Mouse (Mus musculus): ENCODE measurements at regions not wholly inside any gene's neighbourhood (a gene's known extent, or its start where the extent isn't known, plus 50 kb on each side); places are given as distances from the start of the nearest gene placed in this dataset.
"Not testable (repeated sequence)": the region's sequence is repeated elsewhere in the genome, so short reads cannot be mapped to it uniquely, and the experiment has no call there.

DNA sequence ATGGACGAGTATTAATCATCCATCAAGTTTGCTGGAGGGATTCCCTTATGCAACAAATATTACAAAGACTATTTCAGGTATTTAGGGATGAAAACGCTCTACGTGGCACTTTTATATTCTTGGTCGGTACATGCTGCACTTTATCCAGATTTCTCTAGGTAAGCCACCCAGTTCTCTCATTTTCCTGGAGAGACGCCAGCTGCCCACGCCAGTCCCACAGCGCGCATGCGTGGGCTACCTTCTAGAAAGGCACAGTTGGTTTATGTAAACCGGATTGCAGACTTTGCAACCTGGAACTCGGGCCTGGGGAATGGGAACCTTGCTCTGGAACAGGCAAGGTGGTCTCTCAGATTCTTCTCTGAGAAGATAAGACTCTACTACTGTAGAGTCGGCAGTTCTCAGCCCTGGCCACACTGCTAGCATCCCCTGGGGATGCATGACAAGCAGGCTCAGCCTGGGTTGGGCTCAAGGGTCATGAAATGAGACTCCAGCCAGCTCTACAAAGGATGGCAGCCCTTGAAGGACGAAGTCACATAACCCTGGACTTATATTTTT lies 265.0 kb downstream of the Etnk1 start:
- no peak for DNase-seq (ENCODE audit: low read depth, low spot score)

DNA sequence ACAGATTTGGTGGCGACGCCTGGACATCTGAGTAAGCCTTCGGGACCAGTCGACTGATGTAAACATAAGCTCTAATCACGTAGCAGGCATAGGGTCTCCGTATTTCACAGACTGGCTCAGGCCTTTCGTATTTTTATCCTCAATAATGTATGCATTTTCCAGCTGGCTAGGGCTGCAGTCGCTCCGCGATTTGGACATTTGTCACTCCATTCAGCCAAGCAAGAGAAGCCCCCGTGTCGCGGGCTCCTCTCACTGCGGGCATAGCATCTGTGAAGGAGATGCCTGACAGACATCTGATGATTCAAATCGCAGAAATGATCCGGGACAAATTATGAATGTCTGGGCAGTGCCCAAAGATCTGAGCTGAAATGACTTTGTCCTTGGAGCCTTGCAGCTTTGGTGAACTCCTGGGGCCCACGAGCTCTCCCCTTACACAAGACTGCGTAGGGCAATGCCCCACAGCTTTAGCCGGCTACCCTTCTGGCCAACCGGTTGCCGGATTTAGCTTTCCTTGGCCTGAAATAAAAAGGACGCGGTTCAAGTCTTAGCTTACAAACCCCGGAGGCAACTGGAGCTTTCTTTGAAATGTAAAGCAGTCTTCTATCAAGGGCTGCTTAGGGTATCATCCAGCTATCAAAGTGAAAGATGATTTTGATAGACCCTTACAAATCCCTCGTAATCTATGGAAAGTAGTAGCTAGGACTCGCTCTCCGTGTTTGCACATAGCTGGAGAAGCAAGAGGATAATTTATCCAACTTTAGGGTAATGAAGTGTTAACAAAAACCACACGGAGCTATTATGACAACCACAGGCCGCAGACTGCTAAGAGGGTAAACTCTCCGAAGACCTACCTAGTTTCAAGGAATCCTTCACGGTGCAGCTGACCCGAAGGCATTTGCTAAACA lies 270.6 kb downstream of the Etnk1 start:
- DNase-seq (ENCODE audit: low read depth, low spot score), result no peak

DNA sequence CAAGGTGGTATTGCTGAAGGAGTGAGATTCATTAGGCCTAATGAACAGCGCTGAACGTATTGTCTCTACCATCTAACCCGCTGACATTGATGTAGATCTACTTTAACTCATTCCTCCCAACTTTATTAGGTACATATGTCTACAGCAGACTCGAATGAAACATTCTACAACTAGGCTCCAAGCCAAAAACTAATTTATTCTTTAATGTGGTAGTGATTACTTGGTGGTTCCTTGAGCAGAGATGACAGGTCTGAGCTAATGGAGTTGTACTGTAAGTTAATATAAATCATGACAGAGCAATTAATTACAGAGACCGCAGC lies 271.2 kb downstream of the Etnk1 start:
- no peak for DNase-seq (ENCODE audit: low read depth, low spot score)

DNA sequence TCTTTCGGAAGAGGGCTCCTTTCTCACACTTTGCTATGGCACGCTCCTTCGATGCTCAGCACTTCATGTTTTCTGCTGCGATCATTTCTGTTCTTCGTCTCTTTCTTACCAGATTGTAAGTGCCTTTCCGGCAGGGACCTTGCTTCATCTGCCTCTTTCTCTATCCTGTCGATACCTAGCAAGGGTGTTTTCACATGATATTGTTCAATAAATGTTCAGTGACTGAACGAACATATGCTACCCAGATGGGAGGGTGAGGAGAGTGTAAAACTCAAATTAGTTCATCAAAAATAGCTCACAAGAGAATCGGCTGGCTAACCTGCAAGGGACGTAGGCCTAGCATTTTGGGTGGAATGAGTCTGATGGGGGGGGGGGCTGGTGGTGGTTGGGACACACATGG lies 272.5 kb downstream of the Etnk1 start:
- DNase-seq (ENCODE audit: low read depth, low spot score), result no peak

DNA sequence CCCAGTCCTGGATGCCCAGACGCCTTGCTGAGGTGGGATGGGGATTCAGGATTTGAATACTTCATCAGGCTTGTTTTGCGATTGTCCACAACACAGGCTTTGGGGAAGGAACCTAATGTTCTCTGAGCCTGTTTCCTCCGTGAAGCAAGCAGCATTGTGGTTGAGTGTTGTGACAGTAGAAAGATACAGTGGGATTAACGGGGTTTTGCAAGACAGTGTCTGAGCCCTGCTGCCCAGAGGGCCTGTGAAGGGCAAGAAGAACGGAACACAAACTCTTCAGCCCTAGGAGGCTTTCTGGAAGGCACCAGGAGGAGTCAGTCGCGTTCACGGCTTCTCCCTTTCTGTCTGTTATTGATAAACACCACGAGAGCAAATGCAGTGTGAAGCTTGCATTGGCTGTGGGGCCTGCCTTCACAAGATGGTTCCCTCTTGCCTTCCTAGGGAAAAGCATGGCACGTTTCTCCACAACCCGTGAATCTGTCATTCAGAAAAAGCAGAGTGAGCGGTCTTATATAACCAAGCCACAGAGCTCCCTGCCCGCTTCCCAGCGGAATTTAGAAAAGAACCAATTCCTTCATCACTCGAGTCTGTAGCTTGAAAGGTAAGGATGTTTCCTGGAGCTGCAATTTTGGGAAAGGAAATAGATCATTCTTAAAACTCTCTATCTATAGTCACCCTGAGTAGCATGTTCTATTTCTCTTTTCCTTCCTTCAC lies 273.4 kb downstream of the Etnk1 start:
- no peak for DNase-seq (ENCODE audit: low read depth, low spot score)

DNA sequence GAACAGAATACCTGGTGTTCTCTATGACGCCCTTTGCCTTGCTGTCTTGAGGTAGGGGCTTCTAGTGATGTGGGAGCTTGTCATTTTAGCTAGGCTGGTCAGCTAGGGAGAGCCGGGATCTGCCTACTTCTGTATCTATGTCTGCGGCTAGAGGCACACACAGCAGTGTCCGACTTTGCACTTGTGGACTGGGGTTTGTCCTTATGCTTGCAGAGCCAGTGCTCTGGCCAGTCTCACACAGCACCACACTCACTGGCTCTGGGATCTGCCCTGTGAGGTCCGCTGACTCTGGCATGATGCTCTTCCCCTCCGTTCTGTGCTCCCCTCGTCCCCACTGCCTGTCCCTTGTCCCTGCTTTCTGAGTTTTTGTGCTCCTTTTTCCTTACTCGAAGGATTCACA lies 275.3 kb downstream of the Etnk1 start:
- DNase-seq (ENCODE audit: low read depth, low spot score), result no peak

DNA sequence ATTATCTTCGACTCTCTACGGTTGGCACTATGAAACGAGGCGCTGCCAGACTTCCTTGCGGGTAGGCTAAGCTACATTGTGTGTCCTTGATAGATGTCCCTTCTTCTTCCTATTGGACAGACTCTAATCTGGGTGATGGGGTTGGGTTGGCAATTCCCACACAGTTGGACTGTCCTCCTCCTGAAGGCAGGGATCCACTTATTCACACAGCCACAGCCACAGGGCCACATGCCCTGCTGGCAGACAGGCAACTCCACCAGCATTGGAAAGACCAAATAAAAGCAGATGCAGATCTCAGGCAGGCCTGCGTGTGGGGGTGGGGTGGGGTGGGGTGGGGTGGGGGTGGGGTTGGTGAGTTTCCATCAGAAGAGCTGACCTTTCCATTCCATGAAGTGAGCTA lies 276.4 kb downstream of the Etnk1 start:
- DNase-seq (ENCODE audit: low read depth, low spot score), result no peak

DNA sequence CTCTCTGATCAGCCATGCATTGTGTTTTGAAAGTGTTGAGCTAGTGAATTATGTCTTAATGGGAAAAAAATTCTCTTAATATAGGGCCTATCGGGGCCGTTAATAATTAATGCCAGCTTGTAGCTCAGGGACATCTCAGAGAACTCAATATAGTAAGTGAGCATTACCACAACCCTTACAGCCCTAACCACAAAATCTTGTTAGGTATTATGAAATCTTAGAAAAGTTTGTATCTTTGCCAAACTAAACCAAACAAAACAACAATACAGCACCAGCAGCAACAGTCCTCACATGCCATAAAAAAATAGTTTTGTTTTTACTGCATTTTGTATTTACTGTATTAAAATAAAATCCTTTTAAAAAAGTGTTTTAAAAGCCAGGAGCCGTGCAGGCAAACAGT lies 277.8 kb downstream of the Etnk1 start:
- DNase-seq (ENCODE audit: low read depth, low spot score), result no peak

DNA sequence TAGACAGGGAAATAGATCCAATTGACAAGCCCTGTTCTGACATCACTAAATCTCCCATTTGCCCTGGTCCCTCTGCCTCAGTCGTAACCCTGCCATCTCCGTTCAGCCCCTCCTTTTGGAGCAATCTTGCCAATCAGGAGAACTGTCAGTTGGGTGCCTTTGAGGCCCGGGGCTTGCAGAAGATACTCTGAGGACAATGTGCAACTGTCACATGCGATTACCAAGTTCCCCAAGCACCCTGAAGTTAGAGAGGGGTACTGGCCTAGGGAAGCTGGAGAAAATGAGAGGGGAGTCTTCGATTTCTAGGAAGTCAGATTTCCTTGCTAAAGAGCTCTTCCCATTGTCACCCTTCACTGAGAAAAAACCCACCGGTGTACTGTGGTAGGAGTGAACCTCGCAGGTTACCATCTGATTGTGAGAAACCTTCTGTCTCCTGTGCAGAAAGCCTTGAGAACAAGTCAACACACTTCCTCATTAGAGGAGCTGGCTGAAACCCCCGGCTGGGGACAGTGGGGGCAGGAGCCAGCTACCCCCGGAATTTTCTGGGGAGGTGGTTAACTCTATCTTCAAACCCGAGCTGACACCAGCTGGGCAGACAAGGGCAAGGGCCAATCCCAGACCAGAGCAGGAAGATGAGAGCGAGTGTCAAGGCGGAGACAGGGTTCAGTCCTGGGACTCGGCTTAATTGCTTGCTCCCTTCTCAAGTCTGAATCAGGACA lies 279.0 kb downstream of the Etnk1 start:
- DNase-seq (ENCODE audit: low read depth, low spot score), result no peak

DNA sequence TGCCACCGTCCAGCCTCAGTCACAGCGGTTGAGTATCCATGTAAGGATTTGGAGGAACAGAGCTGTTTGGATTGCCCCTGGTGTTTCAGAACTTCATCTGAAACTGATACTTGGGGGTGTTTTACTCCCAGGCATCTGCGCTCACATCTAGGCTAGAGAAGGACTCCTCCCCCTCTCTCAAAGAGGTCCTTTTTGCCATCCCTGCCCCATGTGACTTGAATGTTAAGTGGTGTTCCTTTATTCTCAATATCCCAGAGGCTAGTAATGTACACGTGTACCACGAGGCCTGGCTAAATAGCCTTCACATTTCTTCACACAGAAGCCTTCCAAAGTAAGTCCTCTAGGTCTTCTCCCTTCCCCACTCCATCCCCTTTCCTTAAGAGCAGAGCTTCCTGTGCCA lies 280.0 kb downstream of the Etnk1 start:
- DNase-seq (ENCODE audit: low read depth, low spot score), result no peak

DNA sequence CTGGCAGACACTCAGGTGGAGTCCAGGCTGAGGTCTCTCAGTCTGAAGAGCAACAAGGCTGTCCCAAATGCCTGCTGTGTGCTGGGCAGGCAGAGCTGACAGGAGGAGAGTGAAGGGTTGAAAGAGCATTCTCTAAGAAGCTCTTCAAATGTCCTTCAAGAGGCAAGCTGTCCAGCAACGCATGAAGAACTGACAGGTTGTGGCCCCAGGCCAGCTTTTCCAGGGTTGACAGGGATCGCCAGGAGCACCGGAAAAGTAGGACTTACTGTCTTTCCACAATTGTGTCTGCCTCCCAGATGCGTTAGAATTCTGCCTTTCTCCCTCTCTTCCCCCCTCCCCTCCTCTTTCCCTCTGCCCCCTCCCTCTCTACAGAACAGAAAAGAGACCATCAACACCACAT lies 282.1 kb downstream of the Etnk1 start:
- no peak for DNase-seq (ENCODE audit: low read depth, low spot score)

DNA sequence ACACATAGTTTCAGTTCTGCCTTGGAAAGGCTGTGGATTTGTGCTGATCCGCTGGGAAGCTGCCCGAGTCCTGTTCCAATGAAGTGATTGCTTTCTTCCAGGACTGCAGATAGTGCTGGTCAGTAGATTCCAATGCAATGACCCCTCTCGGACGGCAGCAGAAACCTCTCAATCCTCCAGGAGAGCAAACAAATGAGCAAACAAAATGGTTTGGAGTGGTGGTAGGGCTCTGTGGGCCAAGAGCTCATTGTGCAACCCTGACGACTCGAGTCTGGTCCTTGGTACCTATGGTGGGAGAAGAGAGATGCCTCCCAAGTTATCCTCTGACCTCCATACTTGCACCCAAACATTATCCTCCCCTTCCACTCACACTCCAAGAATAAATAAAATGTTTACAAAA lies 284.8 kb downstream of the Etnk1 start:
- DNase-seq (ENCODE audit: low read depth, low spot score), result no peak

DNA sequence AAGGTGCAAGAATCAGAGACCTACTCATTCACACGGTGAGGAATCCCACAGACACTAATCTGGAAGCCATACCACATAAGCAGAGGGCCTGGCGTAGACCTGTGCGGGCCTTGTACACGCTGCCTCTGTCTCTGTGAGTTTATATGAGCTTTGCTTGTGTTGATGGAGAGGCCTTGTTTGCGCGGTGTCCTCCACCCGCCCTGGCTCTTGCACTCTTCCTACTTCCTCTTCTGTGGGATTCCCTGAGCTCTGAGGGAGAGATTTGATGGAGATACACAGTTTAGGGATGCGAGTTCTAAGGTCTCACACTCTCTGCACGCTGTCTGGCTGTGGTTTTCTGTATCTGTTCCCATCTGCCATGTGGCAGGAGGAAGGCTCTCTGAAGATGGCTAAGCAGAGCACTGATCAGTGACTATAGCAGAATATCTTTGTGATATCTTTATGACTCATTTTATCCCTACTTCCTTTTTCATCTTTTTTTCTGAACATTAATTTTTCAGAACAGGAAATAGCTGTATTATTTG lies 287.7 kb downstream of the Etnk1 start:
- no peak for DNase-seq (ENCODE audit: low read depth, low spot score)

DNA sequence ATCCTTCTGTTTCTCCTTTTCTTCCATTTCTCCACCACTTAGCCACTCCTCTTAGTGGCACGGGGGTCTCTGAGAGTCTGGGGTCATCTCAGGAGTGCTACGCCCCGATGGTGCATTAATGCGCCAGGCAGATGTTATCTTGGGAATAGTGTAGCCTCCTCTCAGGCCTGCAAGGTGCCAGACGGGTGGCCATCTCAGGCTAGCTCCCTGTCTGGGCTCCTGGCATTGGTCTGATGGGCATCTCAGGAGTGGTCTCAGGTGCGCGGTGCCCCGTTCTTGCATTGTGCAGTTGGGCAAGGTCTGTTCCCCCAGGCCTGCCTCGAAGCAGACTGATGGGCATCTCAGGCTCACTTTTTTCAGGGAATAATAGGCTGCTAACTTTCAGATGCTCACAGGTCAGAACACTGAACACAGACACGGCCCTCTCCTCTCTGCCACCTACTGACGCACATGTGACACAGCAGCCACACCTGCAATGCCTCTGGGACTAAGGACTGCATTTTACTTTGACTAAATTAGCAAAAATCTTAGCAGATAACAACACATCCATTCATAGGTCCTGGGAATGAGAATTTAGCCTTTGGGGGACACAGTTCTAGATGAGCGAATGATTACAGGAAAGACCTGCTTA lies 298.0 kb downstream of the Etnk1 start:
- no peak for DNase-seq (ENCODE audit: low read depth, low spot score)

DNA sequence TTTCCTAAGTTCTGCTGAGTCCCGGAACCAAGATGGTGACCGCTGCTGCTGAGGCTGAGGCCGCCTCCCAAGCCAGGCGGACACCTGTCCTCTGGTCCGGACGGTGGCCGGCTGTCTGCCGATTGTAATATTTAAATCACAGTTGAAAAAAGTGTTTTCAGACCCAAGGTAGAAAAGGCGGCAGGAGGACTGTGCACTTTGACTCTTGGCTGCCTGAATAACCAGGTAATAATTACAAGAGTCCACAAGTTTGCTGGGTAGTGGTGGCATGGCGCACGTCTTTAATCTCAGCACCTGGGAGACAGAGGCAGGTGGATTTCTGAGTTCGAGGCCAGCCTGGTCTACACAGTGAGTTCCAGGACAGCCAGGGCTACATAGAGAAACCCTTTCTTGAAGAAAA lies 305.7 kb downstream of the Etnk1 start:
- DNase-seq (ENCODE audit: low read depth, low spot score), result not testable (repeated sequence)

DNA sequence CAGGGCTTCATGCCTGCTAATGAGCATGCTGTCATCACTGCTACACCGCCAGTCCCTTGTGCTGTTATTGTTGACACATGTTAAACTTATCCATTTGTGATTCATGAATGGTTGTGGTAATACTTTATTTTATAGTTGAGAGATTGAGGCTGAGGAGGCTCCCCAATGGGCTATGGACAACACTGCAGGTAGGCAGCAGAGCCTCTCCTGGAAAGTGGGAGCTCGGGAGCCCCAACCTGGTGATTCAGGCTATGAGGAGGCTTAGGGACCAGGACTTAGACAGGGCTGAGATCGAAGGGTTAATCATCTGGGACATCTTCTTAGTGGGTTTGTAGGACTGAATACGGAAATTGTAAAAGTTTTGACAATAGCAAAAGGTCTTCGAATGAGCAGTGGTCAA lies 307.4 kb downstream of the Etnk1 start:
- no peak for DNase-seq (ENCODE audit: low read depth, low spot score)

DNA sequence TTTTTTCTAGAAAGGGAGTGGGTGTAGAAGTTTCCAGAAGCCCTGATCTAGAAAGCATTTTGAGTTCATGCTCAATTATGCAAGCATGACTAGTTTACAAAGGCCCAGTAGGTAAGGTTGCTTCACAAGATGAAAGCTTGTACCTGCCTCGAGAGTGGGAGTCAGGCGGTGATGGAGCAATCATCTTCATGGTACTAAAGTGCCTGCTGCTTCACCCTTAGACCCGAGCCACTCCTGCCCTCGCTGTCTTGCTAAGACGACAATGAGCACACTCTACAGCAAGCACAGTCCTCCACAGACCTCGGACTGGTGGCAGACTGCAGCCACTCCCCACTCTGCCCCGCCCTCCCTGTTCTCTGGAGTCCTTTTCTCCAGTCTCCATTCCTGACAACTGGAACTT lies 308.3 kb downstream of the Etnk1 start:
- DNase-seq (ENCODE audit: low read depth, low spot score), result no peak

DNA sequence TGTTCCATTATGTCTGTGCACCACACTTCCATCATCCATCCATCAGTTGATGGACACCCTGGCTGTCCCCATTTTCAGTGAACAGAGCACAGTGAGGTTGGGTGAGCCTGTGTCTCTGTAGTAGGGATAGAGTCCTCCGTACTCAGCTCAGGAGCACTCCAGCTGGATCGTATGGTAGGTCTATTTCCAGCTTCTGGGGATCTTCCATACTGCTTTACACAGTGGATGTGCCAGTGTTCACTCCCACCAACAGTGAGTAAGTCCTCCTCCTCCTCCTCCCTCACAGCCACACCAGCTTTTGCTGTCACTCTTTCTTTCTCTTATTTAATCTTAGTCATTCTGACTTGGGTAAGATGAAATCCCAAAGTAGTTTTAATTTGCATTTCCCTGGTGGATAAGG lies 310.4 kb downstream of the Etnk1 start:
- DNase-seq (ENCODE audit: low read depth, low spot score), result no peak

DNA sequence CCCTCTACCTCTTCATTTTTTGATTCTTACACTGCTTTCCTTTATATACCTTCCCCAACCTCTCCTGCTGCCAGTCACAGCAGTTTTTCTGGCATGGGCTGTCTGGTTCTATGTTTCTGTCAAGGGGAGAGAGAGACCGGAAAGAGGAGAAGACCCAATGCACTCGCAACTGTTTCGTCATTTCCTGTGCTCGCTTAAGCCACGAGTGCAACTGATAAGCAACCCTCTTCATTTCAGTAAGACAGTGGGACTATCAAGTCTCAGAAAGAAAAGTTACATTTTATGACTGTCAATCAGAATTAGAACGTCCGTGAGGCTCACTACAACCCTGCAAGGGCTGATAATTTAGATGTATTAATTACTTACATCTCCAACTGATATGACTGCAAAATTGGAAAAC lies 312.2 kb downstream of the Etnk1 start:
- DNase-seq (ENCODE audit: low read depth, low spot score), result no peak

DNA sequence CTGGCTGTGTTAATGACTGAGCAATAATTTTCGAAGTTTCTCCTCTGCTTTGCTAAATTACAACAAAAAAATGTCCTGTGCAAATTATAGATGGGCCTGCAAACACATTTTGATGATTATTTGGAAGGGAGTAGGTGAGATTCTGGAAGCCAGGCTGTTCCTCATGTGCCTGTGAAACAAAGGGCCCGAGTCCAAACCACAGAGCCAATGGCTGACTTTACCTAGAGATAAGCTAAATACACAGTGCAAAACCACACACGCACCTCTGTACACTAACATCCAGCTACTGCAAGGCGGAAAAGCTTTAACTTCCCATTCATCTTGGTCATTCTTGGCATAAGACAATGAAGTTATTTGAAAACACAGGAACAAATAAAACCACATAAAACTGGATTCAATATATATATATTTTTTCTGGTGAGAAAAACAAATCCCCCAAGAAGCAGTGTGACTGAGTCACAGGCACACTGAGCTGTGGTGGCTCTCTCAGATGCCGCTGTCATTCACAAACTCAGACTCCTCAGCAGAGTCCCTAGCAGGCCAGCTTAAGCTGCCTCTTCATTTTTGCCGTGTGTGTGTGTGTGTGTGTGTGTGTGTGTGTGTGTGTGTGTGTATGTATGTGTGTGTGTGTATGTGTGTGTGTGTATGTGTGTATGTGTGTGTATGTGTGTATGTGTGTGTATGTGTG lies 312.8 kb downstream of the Etnk1 start:
- no peak for DNase-seq (ENCODE audit: low read depth, low spot score)

DNA sequence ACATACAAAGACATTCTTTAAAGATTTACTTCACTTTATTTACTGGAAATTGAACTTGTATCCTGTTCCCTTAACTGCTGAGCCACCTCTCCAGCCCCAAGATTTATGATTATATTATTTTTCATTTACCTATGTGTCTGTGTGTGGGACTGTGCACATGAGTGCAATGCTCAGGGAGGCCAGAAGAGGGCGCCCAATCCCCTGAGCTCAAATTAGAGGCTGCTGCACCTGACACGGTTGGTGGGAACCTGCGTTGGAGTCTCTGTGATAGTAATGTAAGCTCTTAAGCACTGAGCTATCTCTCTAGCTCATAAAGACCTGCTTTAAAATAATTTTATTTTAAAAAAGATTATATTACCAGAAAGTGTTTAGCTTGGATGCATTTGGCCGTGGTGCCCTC lies 315.3 kb downstream of the Etnk1 start:
- DNase-seq (ENCODE audit: low read depth, low spot score), result no peak
